Mouse (Mus musculus): ENCODE data around the gene Tfrc. TPM values are rescaled to one million over a fixed set of nuclear protein-coding genes. Genes with fewer than 3 reads are reported as not detected.

Gene Tfrc
- polyA plus RNA-seq, 1 experiment from 2014 or later, result 62.0 TPM

- Histone ChIP-seq H3K4me1 (ENCODE audit: control insufficient read depth, insufficient read depth, low read length) (no peaks in the 10 kb centered on the region), H3K9me3 (ENCODE audit: control insufficient read depth, low read length) (no peaks in the 10 kb centered on the region), H3K4me2 (replicated peaks; ENCODE audit: low read depth, low read length) (no peak overlapping the region), H3K36me3 (ENCODE audit: control insufficient read depth, insufficient read depth, low read length) (peaks cover 65% of the 10 kb centered on the region), H3K9ac (ENCODE audit: low read depth, low read length) (no peak overlapping the region), H3K27ac (ENCODE audit: low read depth, low read length) (no peak overlapping the region), H3K4me3 (ENCODE audit: low read length) (no peak overlapping the region), H3K27me3 (ENCODE audit: control insufficient read depth, insufficient read depth, low read length) (no peaks in the 10 kb centered on the region)
- ATAC-seq (ENCODE audit: low FRiP score, low TSS enrichment), result no peak
- WGBS, result 87% methylated on average over 9 of the region's 10 CpGs
Observed at GRCm38 (mm10) chr16:32677040-32677700, 68.5 kb downstream of the Tfrc start.

- ATAC-seq (ENCODE audit: low FRiP score, low TSS enrichment), result no peak
- Histone ChIP-seq H3K27me3 (ENCODE audit: control insufficient read depth, insufficient read depth, low read length) (no peaks in the 10 kb centered on the region), H3K36me3 (ENCODE audit: control insufficient read depth, insufficient read depth, low read length) (peaks cover 66% of the 10 kb centered on the region), H3K27ac (ENCODE audit: low read depth, low read length) (no peak overlapping the region), H3K9me3 (ENCODE audit: control insufficient read depth, low read length) (no peaks in the 10 kb centered on the region), H3K4me1 (ENCODE audit: control insufficient read depth, insufficient read depth, low read length) (no peaks in the 10 kb centered on the region), H3K4me3 (ENCODE audit: low read length) (no peak overlapping the region), H3K4me2 (replicated peaks; ENCODE audit: low read depth, low read length) (no peak overlapping the region), H3K9ac (ENCODE audit: low read depth, low read length) (no peak overlapping the region)
- WGBS, result 76% methylated on average over 14 of the region's 14 CpGs
Observed at GRCm38 (mm10) chr16:32677903-32678302, 69.2 kb downstream of the Tfrc start.

GRCm38 (mm10) chr16:32678812-32679211, 70.1 kb downstream of the Tfrc start:
- no peak overlapping the region for H3K27ac ChIP-seq (ENCODE audit: low read depth, low read length)
- no peaks in the 10 kb centered on the region for H3K27me3 ChIP-seq (ENCODE audit: control insufficient read depth, insufficient read depth, low read length)
- H3K4me2 ChIP-seq (replicated peaks; ENCODE audit: low read depth, low read length), result no peak overlapping the region
- H3K4me3 ChIP-seq (ENCODE audit: low read length), result no peak overlapping the region
- peaks cover 70% of the 10 kb centered on the region for H3K36me3 ChIP-seq (ENCODE audit: control insufficient read depth, insufficient read depth, low read length)
- no peak for ATAC-seq (ENCODE audit: low FRiP score, low TSS enrichment)
- 88% methylated on average over 14 of the region's 14 CpGs for WGBS
- no peak overlapping the region for H3K9ac ChIP-seq (ENCODE audit: low read depth, low read length)
- no peaks in the 10 kb centered on the region for H3K9me3 ChIP-seq (ENCODE audit: control insufficient read depth, low read length)
- H3K4me1 ChIP-seq (ENCODE audit: control insufficient read depth, insufficient read depth, low read length), result no peaks in the 10 kb centered on the region

- no peaks in the 10 kb centered on the region for H3K9me3 ChIP-seq (ENCODE audit: control insufficient read depth, low read length)
- no peaks in the 10 kb centered on the region for H3K4me1 ChIP-seq (ENCODE audit: control insufficient read depth, insufficient read depth, low read length)
- H3K27ac ChIP-seq (ENCODE audit: low read depth, low read length), result no peak overlapping the region
- no peaks in the 10 kb centered on the region for H3K27me3 ChIP-seq (ENCODE audit: control insufficient read depth, insufficient read depth, low read length)
- H3K4me2 ChIP-seq (replicated peaks; ENCODE audit: low read depth, low read length), result no peak overlapping the region
- WGBS, result 93% methylated on average over 16 of the region's 16 CpGs
- H3K9ac ChIP-seq (ENCODE audit: low read depth, low read length), result no peak overlapping the region
- ATAC-seq (ENCODE audit: low FRiP score, low TSS enrichment), result no peak
- H3K36me3 ChIP-seq (ENCODE audit: control insufficient read depth, insufficient read depth, low read length), result peaks cover 63% of the 10 kb centered on the region
- H3K4me3 ChIP-seq (ENCODE audit: low read length), result no peak overlapping the region
Observed at GRCm38 (mm10) chr16:32679976-32680375, 71.3 kb downstream of the Tfrc start.

- Histone ChIP-seq H3K4me2 (replicated peaks; ENCODE audit: low read depth, low read length) (no peak overlapping the region), H3K9ac (ENCODE audit: low read depth, low read length) (no peak overlapping the region), H3K9me3 (ENCODE audit: control insufficient read depth, low read length) (no peaks in the 10 kb centered on the region), H3K27ac (ENCODE audit: low read depth, low read length) (no peak overlapping the region), H3K27me3 (ENCODE audit: control insufficient read depth, insufficient read depth, low read length) (no peaks in the 10 kb centered on the region), H3K36me3 (ENCODE audit: control insufficient read depth, insufficient read depth, low read length) (peaks cover 54% of the 10 kb centered on the region), H3K4me1 (ENCODE audit: control insufficient read depth, insufficient read depth, low read length) (no peaks in the 10 kb centered on the region), H3K4me3 (ENCODE audit: low read length) (no peak overlapping the region)
- 90% methylated on average over 6 of the region's 6 CpGs for WGBS
- no peak for ATAC-seq (ENCODE audit: low FRiP score, low TSS enrichment)
Observed at GRCm38 (mm10) chr16:32680806-32681205, 72.1 kb downstream of the Tfrc start.

GRCm38 (mm10) chr16:32682194-32682593, 73.5 kb downstream of the Tfrc start:
- no peaks in the 10 kb centered on the region for H3K4me1 ChIP-seq (ENCODE audit: control insufficient read depth, insufficient read depth, low read length)
- no peak for ATAC-seq (ENCODE audit: low FRiP score, low TSS enrichment)
- H3K9me3 ChIP-seq (ENCODE audit: control insufficient read depth, low read length), result no peaks in the 10 kb centered on the region
- no peaks in the 10 kb centered on the region for H3K27me3 ChIP-seq (ENCODE audit: control insufficient read depth, insufficient read depth, low read length)
- no peak overlapping the region for H3K4me3 ChIP-seq (ENCODE audit: low read length)
- H3K36me3 ChIP-seq (ENCODE audit: control insufficient read depth, insufficient read depth, low read length), result peaks cover 41% of the 10 kb centered on the region
- no peak overlapping the region for H3K9ac ChIP-seq (ENCODE audit: low read depth, low read length)
- H3K27ac ChIP-seq (ENCODE audit: low read depth, low read length), result no peak overlapping the region
- WGBS, result 34% methylated on average over 5 of the region's 5 CpGs
- H3K4me2 ChIP-seq (replicated peaks; ENCODE audit: low read depth, low read length), result no peak overlapping the region

Other genes with a start within 250 kb of the Tfrc start
- gene Tm4sf19, start 208.4 kb upstream of the Tfrc start, polyA plus RNA-seq (2014; fragmentation: Nextera tagmentation; extraction: Ambion mirVana), result not detected in 2 replicates
- gene Tctex1d2, start 189.2 kb upstream of the Tfrc start, polyA plus RNA-seq (2014; fragmentation: Nextera tagmentation; extraction: Ambion mirVana), result 32.5 and 37.8 TPM in 2 replicates
- 16.5 and 40.6 TPM in 2 replicates for gene Pcyt1a, start 178.0 kb upstream of the Tfrc start, polyA plus RNA-seq (2014; fragmentation: Nextera tagmentation; extraction: Ambion mirVana)
- 0.33 and 0.49 TPM in 2 replicates for gene Slc51a, start 121.0 kb upstream of the Tfrc start, polyA plus RNA-seq (2014; fragmentation: Nextera tagmentation; extraction: Ambion mirVana)
- not detected in 2 replicates for gene Zdhhc19, start 112.7 kb upstream of the Tfrc start, polyA plus RNA-seq (2014; fragmentation: Nextera tagmentation; extraction: Ambion mirVana)
- 10.7 and 11.0 TPM in 2 replicates for gene Tnk2, start 35.0 kb downstream of the Tfrc start, polyA plus RNA-seq (2014; fragmentation: Nextera tagmentation; extraction: Ambion mirVana)
- 0.27 TPM in 1 of 2 replicates, not detected in the other for gene Muc4, start 127.0 kb downstream of the Tfrc start, polyA plus RNA-seq (2014; fragmentation: Nextera tagmentation; extraction: Ambion mirVana)
- 2.3 and 3.3 TPM in 2 replicates for gene Muc20, start 188.5 kb downstream of the Tfrc start, polyA plus RNA-seq (2014; fragmentation: Nextera tagmentation; extraction: Ambion mirVana)
- not detected in 2 replicates for gene Smbd1, start 201.6 kb downstream of the Tfrc start, polyA plus RNA-seq (2014; fragmentation: Nextera tagmentation; extraction: Ambion mirVana)

Data from kidney, embryonic 14.5 days (tissue).